Mouse (Mus musculus) thymus, postnatal 10 days (tissue): ENCODE data around the gene Hnrnpa2b1.
"Not testable (repeated sequence)": the region's sequence is repeated elsewhere in the genome, so short reads cannot be mapped to it uniquely, and the experiment has no call there.

Experiments
- DNase-seq, 2 experiments: peaks; one replicate each; pipeline ENCODE4 v3.0.0; 2021; ENCODE audit warnings: low spot score in 2 of 2

Hnrnpa2b1 gene

DNA sequence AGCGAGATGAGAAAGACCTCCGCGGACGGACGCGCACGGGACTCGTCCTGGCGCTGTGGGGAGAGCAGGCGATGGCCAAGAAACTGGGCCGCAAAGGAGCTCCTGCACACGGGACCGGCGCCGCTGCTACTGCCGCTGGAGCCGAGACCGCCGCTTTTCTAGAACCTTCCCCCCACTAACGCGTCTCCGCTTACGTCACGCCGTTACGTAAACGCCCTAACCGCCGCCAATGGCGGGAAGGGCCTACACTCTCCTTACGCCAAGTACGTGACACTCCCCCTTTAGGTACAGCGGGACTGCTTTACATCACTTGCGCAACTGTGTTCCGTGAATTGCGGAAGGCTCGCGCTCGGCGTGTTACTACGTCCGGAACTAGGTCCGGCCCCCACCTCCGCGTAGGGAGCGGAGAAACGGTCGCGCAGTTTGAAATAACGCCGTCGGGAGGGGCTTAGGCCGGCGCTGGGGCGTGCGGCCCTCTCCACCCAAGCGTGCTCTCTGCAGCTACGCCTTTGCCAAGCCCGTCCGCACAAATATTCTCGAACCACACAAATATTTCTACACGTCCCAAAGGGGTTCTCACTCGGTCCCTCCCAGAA is at the start of gene Hnrnpa2b1:
Hnrnpa2b1 (minus strand) TSS at position 180 of the 596 bp plus-strand sequence.
- peak; percentile 97 to 99 for DNase-seq

DNA sequence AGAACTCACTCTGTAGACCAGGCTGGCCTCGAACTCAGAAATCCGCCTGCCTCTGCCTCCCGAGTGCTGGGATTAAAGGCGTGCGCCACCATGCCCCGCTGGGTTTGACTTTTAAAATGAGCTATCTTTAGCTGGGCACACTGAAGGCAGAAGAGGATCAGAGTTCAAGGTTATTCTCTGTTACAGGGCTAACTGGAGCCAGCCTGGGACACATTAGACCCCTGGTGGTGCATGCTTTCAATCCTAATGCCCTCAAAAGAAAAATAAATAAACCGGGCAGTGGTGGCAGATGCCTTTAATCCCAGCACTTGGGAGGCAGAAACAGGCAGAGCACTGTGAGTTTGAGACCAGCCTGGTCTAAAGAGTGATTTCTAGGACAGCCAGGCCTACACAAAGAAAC is 45.2 kb upstream of the Hnrnpa2b1 start:
- DNase-seq, result no peak

DNA sequence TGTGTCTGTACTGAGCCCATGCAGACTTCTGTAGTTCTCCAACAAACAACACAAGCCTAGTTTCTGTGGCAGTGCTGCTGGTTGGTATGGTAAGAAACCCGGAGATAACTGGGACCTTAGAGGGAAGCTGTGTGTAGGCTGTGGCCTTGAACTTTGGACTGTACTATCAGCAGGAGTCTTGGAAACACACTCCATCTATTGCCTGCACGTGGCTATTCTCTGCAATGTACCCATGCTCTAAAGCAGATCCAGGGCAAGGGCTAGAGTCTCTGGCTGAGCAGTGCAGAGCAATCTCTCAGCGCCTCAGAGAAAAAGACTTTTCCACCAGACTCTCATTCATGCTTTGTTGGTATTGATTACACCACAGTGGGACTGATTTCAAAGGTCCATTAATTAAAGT is 44.1 kb upstream of the Hnrnpa2b1 start:
- DNase-seq, result no peak

DNA sequence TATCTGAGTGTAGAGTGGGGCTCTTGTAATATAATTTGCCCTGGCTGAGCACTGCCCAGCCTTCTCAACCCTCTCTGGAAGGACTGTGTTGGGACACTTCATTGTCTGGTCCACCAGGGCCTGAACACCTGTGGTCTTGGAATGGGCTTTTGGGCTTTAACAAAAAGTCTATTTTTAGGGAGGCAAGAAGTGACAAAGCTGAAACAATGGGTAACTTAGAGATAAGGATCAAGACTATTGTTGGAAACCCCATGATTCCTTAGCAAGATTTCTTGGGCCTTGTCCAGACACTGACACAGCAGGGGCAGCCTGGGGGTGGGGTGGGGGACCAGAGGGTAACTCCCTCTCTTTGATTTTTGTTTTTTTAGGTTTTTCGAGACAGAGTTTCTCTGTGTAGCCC is 41.3 kb upstream of the Hnrnpa2b1 start:
- no peak for DNase-seq

DNA sequence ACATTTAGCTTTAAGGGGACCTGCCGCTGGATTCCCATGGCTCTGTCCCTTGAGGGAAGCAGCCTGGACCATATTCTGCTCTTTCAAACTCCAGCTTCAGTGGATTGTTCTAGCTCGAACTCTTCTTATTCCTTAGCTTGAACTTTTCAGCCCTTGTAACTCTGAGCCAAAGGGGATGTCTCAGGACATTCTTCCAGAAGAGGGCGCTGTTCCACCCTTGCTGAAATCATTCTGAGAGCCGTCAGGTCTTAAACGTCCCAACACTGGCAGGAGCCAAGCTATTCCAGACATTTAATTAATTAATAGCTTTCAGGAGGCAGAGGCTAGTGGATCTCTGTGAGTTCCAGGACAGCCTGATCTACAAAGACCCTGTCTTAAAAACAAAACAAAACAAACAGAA is 40.4 kb upstream of the Hnrnpa2b1 start:
- DNase-seq, result peak; percentile 30 to 73

DNA sequence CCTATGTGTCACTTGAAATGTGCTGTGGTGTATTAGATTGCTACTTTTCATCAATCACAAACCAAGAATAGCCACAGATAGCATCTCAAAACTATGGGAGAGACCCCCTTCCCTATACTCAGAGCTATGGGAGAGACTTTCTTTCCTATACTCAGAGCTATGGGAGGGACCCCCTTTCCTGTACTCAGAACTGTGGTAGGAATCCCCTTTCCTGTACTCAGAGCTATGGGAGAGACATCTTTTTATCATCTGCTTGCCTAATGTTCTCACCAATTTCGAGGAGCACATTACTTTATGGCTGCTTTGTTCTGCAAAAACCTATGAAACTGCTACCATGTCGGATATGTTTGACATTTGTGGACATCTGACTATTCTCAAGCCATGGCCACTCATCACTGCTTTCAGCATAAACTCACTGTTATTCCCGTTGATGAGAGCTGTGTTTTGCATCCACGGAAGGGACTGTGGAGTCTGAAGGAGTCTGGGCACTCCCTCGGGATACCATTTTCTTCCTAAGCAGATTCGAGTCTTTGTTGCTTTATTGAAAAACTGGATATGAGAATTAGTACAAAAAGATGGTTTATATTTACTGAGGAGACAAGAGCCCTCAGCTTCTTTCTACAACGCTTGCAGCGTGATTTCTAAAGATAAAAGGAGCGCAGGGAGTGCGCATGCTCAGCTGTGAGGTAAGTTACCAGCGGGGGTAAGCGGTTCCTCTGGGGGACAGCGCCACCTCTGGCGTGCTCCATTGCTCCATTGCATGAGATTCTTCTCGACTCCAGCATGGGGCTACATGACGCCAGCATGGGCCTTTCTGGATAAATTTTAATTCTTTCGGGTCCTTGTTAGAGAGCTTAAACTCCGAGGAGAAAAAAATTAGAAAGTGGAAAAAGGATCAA is 39.3 kb upstream of the Hnrnpa2b1 start:
- peak; percentile 53 to 86 for DNase-seq

DNA sequence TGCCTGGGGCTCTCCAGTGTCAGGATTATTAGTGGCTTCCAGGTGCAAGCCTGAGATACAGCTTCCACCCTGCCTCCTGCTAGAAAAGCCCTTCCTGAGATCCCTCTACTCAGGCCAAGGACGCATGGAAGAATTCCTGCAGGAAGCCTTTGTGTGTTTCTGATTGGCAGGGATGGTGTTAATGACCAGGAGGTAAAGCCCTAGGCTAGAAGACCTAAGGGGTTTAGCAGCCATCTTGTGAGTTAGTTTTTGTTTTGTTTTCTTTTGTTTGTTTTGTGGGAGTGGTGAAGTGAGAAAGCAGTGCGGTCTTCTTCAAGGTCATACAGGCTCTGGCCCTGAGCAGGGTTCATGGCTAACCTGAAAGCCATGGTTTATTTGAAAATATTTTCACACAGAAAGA is 37.9 kb upstream of the Hnrnpa2b1 start:
- DNase-seq, result no peak

DNA sequence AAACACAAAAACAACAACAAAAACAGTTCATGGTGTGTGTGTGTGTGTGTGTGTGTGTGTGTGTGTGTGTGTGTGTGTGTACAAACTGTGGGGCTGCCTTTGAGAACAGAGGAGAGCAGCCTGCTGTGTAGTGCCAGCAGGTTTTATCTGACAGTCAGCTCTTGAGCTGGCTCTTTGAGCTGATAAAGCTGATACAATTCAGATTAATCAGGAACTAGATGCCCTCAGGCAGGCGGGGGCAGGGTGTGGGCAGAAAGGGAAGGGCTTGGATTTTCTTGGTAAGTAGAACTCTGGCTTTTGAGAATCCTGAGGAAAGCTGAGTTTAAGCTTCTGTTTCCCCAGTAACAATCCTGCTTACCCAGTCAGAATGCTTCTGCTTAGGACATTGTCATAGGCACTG is 36.0 kb upstream of the Hnrnpa2b1 start:
- DNase-seq, result no peak

DNA sequence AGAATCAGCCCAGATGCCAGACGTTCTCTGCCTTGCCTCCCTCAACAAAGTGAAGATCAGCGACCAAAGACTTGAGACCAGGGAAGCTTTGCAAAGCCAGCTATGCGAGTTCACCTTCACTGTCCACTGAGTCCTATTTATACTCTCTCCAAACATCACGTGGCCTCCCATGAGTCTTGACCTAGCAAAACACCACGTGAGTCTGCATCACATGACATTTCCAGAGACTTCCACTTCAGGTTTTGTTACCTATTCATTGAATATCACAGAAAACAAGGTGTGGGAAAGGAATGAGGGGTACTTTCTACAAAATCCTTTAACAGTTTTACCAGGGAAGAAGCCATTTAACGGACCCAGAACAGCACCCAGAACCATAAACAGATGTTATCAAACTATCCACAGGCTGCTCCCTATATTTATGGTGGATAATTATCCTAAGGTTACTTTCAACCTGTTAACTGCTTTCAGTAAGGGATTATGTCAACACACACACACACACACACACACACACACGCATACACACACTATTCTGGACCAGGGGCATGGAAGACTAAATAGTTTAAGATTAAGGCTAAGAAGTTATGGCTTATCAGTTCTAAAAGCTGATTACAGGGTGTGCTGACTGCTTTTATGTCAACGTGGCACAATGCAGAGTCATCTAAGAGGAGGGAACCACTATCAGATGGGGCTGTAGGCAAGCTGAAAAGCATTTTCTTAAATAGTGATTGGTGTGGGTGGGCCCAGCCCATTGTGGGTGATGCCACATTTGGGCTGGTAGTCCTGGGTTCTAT is 27.8 kb upstream of the Hnrnpa2b1 start:
- no peak for DNase-seq

DNA sequence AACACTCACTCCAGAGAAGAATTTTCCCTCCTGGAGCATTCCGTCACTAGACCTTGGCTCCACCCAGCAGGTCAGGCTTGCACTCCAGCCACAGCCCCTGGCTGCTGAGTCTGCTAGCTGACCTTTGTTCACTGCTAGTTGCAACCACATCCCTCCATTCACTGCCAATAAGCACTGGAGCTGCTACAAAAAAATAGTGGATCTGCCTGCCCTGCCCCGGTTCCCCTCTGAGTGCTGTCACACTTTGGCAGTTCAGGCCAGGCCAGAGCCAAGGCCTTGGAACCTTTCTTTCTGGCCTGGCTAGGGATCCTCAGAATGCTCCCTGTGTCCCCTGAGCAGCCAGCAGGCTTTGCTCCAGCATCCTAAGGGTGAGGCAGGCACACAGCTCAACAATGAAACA is 20.1 kb upstream of the Hnrnpa2b1 start:
- DNase-seq, result no peak

DNA sequence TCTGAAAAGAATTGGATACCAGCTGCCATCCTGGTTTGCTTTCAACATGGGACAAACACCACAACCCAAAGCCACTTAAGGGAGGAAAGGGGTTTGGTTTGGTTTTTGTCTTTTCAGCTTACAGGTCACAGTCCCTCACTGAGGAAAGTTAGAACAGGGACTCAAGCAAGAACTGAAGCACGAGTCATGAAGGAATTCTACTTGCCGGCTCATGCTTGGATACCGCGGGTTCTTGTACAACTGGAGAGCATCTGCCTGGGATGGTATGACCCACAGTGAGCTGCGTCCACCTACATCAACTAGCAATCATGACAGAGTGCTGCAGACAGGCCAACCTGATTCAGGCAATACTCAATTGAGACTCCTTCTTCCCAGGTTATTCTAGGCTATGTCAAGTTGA is 17.0 kb upstream of the Hnrnpa2b1 start:
- no peak for DNase-seq

DNA sequence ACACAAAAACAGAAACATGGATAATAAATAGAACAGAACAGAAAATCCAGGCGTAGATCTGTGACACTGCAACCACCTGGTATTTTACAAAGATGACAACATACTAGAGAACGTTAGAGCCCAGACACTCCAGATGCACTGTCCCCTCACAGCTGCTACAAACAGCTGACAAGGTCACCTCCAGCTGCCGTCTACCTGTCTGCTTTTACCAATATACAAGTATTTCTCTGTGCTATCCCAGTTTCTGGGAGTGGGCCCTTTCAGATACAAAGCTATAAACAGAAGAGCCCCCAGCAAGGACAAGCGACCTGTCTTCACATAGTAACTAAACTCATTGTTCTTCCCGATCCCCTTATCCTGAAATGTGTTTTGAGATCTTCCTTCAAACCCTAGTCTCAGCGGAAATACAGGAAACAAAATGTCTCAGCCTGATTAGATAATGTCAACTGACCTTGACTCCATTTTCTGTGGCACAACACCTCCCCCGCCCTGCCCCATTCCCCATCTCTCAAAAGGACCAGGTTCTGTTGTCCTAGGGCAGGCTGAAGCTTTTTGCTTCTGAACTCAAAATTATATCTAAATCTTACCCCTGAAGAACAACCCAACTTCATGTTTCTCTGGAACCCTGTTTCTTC is 16.5 kb upstream of the Hnrnpa2b1 start:
- DNase-seq, result no peak

DNA sequence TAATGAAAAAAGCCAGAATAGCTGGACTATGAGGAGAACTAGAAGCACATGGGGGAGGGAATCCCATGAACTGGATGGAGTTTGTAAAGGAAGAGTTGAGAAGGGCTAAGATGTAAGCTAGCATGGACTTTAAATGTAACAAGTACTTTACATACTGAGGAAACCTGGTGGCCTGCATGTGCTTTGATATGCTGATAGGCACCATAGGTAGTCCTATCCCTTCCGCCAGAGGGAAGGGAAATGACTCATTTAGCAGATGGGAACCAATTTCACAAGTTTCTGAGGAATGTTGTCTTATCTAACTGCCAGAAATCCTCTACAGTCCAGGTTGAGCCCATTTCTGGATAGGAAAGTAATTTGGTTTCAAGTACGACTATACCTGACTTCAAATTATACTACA is 16.0 kb upstream of the Hnrnpa2b1 start:
- no peak for DNase-seq

DNA sequence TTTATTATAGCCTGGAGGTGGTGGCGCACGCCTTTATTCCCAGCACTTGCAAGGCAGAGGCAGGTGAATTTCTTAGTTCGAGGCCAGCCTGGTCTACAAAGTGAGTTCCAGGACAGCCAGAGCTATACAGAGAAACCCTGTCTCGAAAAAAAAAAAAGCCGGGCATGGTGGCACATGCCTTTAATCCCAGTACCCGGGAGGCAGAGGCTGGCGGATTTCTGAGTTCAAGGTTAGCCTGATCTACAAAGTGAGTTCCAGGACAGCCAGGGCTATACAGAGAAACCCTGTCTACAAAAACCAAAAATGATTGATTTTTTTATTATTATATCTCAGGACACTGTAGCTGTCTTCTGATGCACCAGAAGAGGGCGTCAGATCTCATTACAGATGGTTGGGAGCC is 14.9 kb upstream of the Hnrnpa2b1 start:
- DNase-seq, result not testable (repeated sequence)

DNA sequence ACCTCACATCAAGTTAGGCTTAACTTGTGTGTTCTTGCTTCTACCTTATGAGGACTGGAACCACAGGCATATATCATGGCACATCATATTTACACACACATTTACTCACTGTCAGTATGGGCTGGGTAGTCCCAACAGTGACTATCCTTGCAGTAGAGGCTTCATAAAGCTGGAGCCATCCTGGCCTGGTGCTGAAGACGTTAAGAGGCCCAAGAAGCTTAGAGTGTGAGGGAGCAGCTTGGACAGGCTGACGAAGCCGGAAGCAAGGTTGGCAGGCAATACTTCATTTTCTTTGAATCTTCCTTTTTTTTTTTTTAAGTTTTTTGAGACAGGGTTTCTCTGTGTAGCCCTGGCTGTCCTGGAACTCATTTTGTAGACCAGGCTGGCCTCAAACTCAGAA is 14.2 kb upstream of the Hnrnpa2b1 start:
- no peak for DNase-seq

DNA sequence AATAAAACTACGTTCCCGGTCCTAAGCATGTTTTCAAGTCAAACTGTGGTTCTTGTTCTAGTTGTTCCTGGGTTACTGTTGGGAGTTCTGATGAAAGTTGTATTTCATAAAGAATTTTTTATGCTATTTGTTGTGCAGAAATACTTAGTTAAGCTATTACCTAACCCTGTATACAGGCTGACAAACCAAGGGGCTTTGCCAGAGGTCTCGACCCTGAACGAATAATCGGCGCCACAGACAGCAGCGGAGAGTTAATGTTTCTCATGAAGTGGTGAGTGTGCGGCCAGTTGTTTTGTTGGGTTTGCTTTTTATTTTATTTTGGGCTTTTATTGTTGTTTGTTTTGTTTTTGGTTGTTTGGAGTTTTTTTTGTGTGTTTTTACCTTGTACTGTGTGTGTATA is 11.9 kb upstream of the Hnrnpa2b1 start:
- no peak for DNase-seq

DNA sequence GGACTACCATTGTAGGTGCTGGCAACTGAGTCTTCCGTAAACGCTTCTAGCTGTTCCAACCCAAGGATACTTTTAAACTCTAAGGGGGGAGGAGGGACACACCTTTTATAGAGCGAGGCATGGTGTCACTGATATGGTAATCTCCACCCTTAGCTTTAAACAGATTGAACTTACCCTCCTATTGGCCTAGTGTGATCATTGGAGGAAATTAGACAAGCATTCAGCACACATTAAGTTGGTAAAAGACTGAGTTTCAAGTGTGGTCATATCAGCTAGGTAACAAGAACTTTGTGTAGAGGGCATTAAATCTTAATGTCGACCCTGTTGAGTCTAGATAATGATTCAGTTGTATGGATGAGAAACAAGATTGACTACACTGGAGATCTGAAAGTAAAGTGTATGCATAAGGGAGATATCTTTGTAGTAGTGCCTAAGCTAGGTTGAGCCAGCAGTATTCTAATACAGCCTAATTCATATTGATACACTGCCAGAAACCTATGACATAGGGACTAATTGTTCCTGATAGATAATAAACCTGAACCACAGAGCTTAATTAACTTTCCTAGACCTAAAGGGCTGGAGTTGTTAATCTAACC is 9.5 kb upstream of the Hnrnpa2b1 start:
- DNase-seq, result no peak

DNA sequence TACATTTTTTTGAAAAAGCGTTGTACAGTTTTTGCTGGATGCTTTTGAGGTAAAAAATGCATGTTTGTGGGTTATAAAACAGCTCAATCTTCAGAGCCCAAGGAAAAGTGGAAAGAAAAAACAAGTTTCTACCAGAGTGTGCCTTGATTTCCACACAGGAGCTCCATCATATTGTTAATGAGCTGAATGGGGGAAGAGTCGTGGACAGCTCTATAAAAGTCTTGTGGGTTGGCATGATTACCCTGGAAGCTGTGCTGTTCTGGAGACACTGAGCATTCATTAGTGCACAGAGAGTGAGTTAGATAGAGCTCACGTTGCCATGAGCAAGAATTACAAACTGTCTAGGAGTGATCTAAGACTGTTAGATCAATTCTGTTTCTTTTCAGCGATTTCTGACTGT is 2.5 kb upstream of the Hnrnpa2b1 start:
- DNase-seq, result no peak

DNA sequence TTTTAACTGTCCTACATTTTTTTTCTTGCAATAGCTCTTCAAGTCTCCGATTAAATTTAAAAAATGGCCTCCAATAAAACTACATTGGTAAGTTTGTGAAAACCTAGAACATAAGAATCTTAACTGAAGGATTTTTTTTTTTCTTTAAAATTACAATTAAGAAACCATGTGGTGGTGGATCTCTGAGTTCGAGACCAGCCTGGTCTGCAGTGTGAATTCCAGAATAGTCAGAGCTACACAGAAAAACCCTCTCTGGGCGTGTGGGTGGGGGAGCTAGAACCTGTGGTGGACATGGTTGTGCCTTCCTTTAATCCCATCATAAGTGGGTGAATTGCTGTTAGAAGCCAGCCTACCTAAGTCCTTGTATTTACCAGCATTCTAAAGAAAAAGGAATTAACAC is 2.1 kb upstream of the Hnrnpa2b1 start:
- no peak for DNase-seq

DNA sequence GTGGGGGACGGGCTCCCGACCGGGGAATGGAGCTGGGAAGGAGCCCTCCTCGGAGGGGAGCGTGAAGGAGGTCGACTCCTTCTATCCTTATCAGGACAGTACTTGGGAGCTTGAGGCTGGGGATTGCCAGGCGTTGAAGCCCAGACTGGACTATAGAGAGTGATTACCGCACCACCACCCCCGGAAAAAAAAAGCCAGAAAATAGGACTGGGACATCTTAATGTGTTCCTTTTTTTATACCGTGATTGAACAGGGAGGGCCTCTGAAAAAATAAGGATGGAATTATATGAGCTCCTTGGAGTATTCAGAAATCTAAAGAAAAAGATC is 1.4 kb upstream of the Hnrnpa2b1 start:
- no peak for DNase-seq

DNA sequence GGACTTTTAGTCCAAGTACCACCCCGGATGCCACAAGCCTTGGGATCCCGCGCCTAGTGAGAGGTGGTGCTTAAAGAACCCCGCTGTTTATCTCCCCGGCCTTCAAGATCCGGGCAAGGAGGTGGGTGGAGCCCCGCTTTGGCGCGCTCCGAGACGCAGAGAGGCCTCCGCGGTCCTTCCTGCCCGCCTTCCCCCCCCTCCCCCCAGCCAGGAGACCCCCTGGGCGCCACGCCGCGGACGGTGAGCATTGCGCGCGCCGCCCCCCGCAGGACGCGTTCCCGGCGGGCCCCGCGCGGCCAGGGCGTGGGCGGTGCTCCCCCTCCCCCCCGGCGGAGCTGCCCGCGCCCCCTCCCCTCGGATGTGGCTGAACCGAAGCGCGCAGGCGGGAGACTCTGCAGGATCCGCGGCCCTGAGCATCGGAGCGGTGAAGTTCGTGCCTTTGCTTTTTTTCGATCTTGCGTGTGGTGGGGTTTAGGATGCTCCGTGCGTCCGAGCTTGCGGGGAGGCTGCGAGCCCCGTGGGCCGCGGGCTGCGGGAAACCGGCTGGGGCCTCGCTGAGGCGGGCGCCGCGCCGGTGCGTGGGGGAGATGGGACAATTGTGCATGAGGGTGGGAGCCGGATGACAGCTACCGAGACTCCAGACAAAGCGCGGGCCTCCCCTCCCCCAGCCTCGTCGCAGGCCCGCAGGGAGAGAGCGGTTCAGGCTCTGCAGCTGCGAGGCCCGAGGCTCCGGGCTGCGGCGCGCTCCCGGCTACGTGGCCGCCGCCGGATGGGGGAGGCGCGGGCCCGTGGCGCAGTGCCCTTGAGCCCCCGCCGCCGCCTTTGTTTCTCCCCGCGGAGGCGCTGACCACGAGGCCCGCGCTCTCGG is 851 bp upstream of the Hnrnpa2b1 start, which contains the start of gene Cbx3:
Cbx3 (plus strand) TSS at position 50 of the 868 bp plus-strand sequence.
- DNase-seq, result peak; percentile 87 to 92
